11 mouse cellular contexts compared by ENCODE assay signal in genomic region chr11:68286142-68286808, GRCm38 (mm10).
A peak's percentile ranks its signal among the peaks of the same experiment; 100 is the strongest.
DNase-seq lines count a peak whose midpoint lies in the region; ATAC-seq and TF ChIP-seq lines count a peak whose summit lies in the region.
"Had no signal": no experiment of that assay in that cellular context is flagged by ENCODE, and none has a peak within 500 bp of the region (broad histone marks: within the 10 kb centered on the region; RNA-seq: fewer than 3 reads in every experiment).

No protein-coding gene starts in this region.

- H3K4me1 ChIP-seq in lung, adult 2 months (ENCODE audit: control insufficient read depth, insufficient read depth, low read length): peaks cover 11% of the 10 kb centered on the region
- H3K4me1 ChIP-seq in forebrain, embryonic 15.5 days: peaks cover 4% of the 10 kb centered on the region; the same call in 1 of the 2 replicates

- TF ChIP-seq CTCF in lung, adult 2 months (IDR thresholded peaks at IDR 0.05; ENCODE audit: insufficient read depth, low read length): no peak

- H3K27me3 ChIP-seq in forebrain, embryonic 15.5 days: no peaks in the 10 kb centered on the region
- H3K27me3 ChIP-seq: embryonic facial prominence, embryonic 15.5 days had no signal

- peak; percentile 48 to 49 for DNase-seq in lung, adult 18-20 months
- DNase-seq in lung, adult 2 months: no peak
- peak; percentile 23 to 30 for DNase-seq in gastrocnemius, adult 8-10 months (ENCODE audit: low spot score in 2 of 2)
- peak; percentile 47 to 54 for DNase-seq in heart, postnatal 10 days
- DNase-seq in skeletal muscle tissue, adult 2 months (ENCODE audit: low read depth, low spot score): peak; percentile 73
- no peak for DNase-seq in yolk sac, embryonic 10.5 days (ENCODE audit: low spot score)
- DNase-seq in cerebellum, postnatal 36 days: no peak
- DNase-seq: thymus, postnatal 14 days had no signal

- 30% methylated on average over 10 of the region's 10 CpGs for WGBS in lung, adult 2 months
- WGBS in forebrain, embryonic 15.5 days: 50% methylated on average over 10 of the region's 10 CpGs

- H3K9ac ChIP-seq in forebrain, embryonic 15.5 days (replicated peaks): no peak overlapping the region
- H3K9ac ChIP-seq: embryonic facial prominence, embryonic 15.5 days had no signal

- H3K4me3 ChIP-seq in lung, adult 2 months (replicated peaks; ENCODE audit: extremely low read depth, low read depth, low read length): no peak overlapping the region
- H3K4me3 ChIP-seq in forebrain, embryonic 15.5 days: no peak overlapping the region
- H3K4me3 ChIP-seq: embryonic facial prominence, embryonic 15.5 days; left cerebral cortex, adult 2 months had no signal

- H3K4me2 ChIP-seq in forebrain, embryonic 15.5 days (replicated peaks): no peak overlapping the region
- H3K4me2 ChIP-seq: embryonic facial prominence, embryonic 15.5 days had no signal

- no peak for ATAC-seq in forebrain, embryonic 15.5 days (replicated peaks)

- H3K27ac ChIP-seq in forebrain, embryonic 15.5 days (replicated peaks): no peak overlapping the region
- H3K27ac ChIP-seq: embryonic facial prominence, embryonic 15.5 days; left cerebral cortex, adult 2 months had no signal

- TF ChIP-seq POLR2A in lung, adult 2 months (IDR thresholded peaks at IDR 0.05; ENCODE audit: borderline replicate concordance, extremely low read depth, low read depth, low read length): no peak

- intact Hi-C loops in heart, postnatal 10 days (cut with DNase I): no loop called here

- H3K36me3 ChIP-seq in forebrain, embryonic 15.5 days: no peaks in the 10 kb centered on the region
- H3K36me3 ChIP-seq: embryonic facial prominence, embryonic 15.5 days had no signal

- no peaks in the 10 kb centered on the region for H3K9me3 ChIP-seq in forebrain, embryonic 15.5 days
- H3K9me3 ChIP-seq: embryonic facial prominence, embryonic 15.5 days had no signal

Comparison
In these comparisons a context has a peak if more than half of its experiments do, and no peak if none do; other contexts are left out.
1. DNase-seq: peak in lung, adult 18-20 months (2 of 2), gastrocnemius, adult 8-10 months (2 of 2), heart, postnatal 10 days (2 of 2) and skeletal muscle tissue, adult 2 months (single experiment); none in lung, adult 2 months (single experiment), yolk sac, embryonic 10.5 days (single experiment) and cerebellum, postnatal 36 days (0 of 2).